Mouse (Mus musculus) bone marrow, adult 2 months (tissue): ENCODE results near the gene Mipep.

Experiments
- CTCF ChIP-seq: fragments of 200-500 bp; IDR thresholded peaks from 2 replicates; pipeline ENCODE4 v1.5.1; 2011; ENCODE audit warnings: low read length, control low read depth; ENCODE audit not compliant: control insufficient read depth, insufficient read depth
- POLR2A ChIP-seq: fragments of 200-500 bp; IDR thresholded peaks from 2 replicates; pipeline ENCODE4 v1.6.1; 2011; ENCODE audit warnings: low read depth, mild to moderate bottlenecking, control low read depth, low read length, borderline replicate concordance; ENCODE audit not compliant: control insufficient read depth

- TF ChIP-seq POLR2A (no peak), CTCF (no peak)
Observed at GRCm38 (mm10) chr14:60843596-60843995, 59.2 kb downstream of the Mipep start.
